Mouse (Mus musculus): ENCODE results near the gene Ssna1.

- peak; percentile 92 for TF ChIP-seq CTCF (IDR thresholded peaks at IDR 0.05; ENCODE audit: low read depth)
- TF ChIP-seq EP300 (IDR thresholded peaks at IDR 0.05; ENCODE audit: low read depth), result no peak
These were observed 20.6 kb upstream of the Ssna1 start for GRCm38 (mm10) chr2:25292856-25293255.

Data from liver, embryonic 14.5 days (tissue).